Mouse (Mus musculus): ENCODE data around the gene Arl8a.

DNA sequence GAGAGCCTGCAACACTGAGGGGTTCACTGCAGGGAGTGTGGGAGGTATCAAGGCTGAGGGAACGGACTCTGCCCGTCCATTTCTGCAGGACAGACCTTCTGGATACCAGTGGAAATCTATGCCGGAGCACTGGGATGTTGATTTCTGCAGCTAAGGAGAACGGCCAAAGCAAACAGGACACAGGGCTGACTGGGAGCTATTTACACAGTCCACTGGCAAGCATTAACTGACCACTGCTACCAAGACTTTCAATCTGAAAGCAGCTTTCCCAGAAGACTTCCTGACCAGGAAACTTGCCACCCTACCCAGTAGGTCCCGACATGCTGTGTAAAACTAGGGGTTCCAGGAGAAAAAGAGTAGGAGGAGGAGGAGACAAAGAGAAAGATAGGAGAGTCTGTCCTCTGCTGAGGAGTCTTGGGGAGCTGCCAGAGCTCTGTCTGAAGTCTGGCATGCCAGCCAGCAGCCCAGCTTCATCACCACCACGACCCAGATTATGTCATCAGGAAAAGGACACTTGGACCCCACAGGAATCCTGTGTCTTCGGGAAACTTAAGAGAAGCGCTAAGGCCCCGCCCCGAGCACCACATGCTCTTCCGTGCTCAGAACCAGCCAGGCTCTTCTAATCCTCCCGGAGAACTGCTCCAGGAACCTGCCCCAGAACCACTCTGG is 23.1 kb downstream of the Arl8a start:
- TF ChIP-seq CTCF (conservative IDR thresholded peaks at IDR 0.05; ENCODE audit: low read length) (no peak), POU5F1 (IDR thresholded peaks at IDR 0.05; ENCODE audit: borderline replicate concordance, low read length) (no peak)

Data from E14TG2a.4 (cell line).